Mouse (Mus musculus) limb, embryonic 11.5 days (tissue): ENCODE measurements around the gene Arhgap9. TPM values are rescaled to one million over a fixed set of nuclear protein-coding genes. Genes with fewer than 3 reads are reported as not detected.

Experiments used
- ATAC-seq: fragments of 200-750 bp; cut with Nextera tagmentation; 2 replicates; pipeline ENCODE4 v1.8.0; 2017; ENCODE audit warnings: low read depth; ENCODE audit not compliant: insufficient number of reproducible peaks, low FRiP score, low TSS enrichment
- DNase-seq: peaks from one replicate; pipeline ENCODE4 v3.0.0-alpha.2; 2015; ENCODE audit warnings: low spot score
- H3K27ac ChIP-seq: fragments of 300-500 bp; sonication (generic); replicated peaks from 2 replicates; pipeline ENCODE4 v1.5.1; 2014; ENCODE audit warnings: low read depth, mild to moderate bottlenecking, low read length
- H3K27me3 ChIP-seq: fragments of 300-500 bp; sonication (generic); 2 replicates; pipeline ENCODE4 v1.6.1; 2014; ENCODE audit warnings: mild to moderate bottlenecking, low read length, mixed read lengths; ENCODE audit not compliant: control insufficient read depth, insufficient read depth
- H3K36me3 ChIP-seq: fragments of 300-500 bp; sonication (generic); 2 replicates; pipeline ENCODE4 v1.6.1; 2014; ENCODE audit warnings: mild to moderate bottlenecking, low read length, moderate library complexity, mixed read lengths; ENCODE audit not compliant: control insufficient read depth, insufficient read depth
- H3K4me1 ChIP-seq: fragments of 300-500 bp; sonication (generic); 2 replicates; pipeline ENCODE4 v1.6.1; 2014; ENCODE audit warnings: low read length, mixed read lengths; ENCODE audit not compliant: control insufficient read depth, insufficient read depth
- H3K4me2 ChIP-seq: fragments of 300-500 bp; sonication (generic); 2 replicates; pipeline ENCODE4 v1.6.1; 2014; ENCODE audit warnings: low read depth, mild to moderate bottlenecking, moderate library complexity; ENCODE audit not compliant: severe bottlenecking
- H3K4me3 ChIP-seq: fragments of 300-500 bp; sonication (generic); 2 replicates; pipeline ENCODE4 v1.5.1; 2014; ENCODE audit warnings: low read depth, low read length
- H3K9ac ChIP-seq: fragments of 300-500 bp; sonication (generic); 2 replicates; pipeline ENCODE4 v1.6.1; 2014; ENCODE audit warnings: mild to moderate bottlenecking, low read length
- H3K9me3 ChIP-seq: fragments of 300-500 bp; sonication (generic); 2 replicates; pipeline ENCODE4 v1.6.1; 2016; ENCODE audit warnings: low read length; ENCODE audit not compliant: control insufficient read depth
- WGBS: fragments of 180-500 bp; shearing (Covaris S2); extraction: QIAGEN DNeasy Blood & Tissue Kit; methylation state at CpG from one replicate; pipeline ENCODE4 v1.1.7; 2014; 5-methylcytosine and 5-hydroxymethylcytosine counted together
- polyA plus RNA-seq: library from polyadenylated mRNA; unstranded; fragments of >200 nt; fragmentation: Nextera tagmentation; extraction: Ambion mirVana; gene quantifications from 2 replicates; pipeline ENCODE4 v1.2.1, GENCODE M21; 2014

The Arhgap9 gene
- polyA plus RNA-seq, 1 experiment from 2014 or later = 5.3 TPM

DNA sequence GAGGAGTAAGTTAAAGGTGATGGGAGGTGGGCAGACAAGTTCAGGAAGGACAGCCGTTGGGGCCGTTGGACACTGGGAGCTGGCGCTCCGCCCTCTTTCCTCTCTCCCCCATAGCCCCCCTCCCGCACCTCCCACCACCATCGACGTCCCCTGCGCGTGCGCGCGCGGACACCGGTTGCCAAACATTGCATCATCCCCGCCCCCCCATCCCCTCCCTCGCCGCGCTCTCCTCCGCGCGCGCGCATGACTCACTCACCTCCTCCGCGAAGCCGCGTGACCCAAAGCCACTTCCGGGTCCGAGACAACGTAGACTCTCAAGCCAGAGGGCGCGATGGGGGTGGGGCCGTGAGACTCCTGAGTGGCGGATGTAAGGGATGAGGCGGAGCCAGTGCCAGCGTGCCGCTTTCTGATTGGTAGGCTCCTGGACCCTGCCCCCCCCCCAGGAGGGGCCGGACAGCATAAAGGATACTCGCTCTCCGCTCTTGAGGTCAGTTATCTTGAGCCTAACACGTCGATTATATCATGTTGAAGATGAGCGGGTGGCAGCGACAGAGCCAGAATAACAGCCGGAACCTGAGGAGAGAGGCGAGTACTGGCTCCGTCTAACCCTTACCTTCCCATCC, 31.3 kb upstream of the Arhgap9 start:
- H3K27ac ChIP-seq = peak overlapping the region; percentile 96
- under 1% methylated on average over 42 of the region's 47 CpGs for WGBS
- peak overlapping the region; percentile 58 for H3K9ac ChIP-seq
- peak; percentile 99 for DNase-seq
- H3K4me1 ChIP-seq = peaks cover 27% of the 10 kb centered on the region
- ATAC-seq = peak; percentile 93
- H3K9me3 ChIP-seq = no peaks in the 10 kb centered on the region
- peaks cover 17% of the 10 kb centered on the region for H3K36me3 ChIP-seq
- H3K27me3 ChIP-seq = no peaks in the 10 kb centered on the region
- H3K4me3 ChIP-seq = peak overlapping the region; percentile 67
- peak overlapping the region; percentile 93 for H3K4me2 ChIP-seq

DNA sequence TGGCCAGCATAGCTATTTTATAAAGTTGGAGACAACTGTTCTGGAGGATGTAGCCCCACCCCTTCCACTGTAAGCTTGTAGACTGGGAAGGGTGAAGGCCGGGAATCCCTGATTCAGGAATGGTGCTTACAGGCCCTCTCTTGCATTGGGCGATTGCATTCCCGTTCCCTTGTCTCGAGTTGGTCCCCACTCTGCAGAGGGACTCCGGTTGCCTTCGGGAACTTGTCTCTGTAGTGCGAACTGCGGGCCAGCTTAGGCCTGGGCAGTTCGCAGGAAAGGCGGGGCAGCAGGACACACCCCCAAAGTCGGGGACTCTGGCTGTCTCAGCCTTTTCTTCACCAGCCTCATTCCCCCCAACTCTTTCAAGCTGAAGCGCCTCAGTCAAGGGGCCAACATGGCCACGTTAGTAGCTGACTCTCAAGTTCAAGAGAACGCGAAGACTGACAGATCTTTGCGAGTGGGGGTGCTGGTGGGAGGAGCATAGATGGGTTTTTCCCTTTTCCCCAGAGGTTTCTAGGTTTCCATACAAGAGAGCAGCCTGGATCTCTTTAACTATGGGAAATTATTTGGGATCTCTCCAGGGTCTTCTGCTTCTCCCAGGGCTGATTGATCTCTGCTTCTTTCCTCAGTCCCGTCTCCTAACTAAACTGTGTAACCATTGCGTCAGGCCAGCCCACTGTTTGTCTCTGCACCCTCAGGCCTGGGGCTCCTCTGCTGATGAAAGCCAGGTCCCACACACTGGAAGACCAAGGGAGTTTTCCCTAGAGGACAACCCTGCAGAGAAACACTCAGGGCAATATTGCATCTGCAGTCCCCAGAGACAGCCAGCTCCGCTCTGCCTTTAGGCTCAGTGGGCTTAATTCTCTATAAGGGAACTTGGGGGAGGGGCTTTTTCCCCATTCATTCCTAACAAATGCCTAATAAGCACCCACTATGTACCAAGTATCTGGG, 30.6 kb upstream of the Arhgap9 start:
- DNase-seq = no peak
- Histone ChIP-seq H3K4me2 (peak overlapping the region; percentile 53), H3K9me3 (no peaks in the 10 kb centered on the region), H3K36me3 (peaks cover 23% of the 10 kb centered on the region), H3K27me3 (no peaks in the 10 kb centered on the region), H3K27ac (peak overlapping the region; percentile 60), H3K9ac (peak overlapping the region; percentile 58), H3K4me1 (peaks cover 27% of the 10 kb centered on the region), H3K4me3 (peak overlapping the region; percentile 67)
- ATAC-seq = peak; percentile 63
- 4% methylated on average over 19 of the region's 19 CpGs for WGBS

DNA sequence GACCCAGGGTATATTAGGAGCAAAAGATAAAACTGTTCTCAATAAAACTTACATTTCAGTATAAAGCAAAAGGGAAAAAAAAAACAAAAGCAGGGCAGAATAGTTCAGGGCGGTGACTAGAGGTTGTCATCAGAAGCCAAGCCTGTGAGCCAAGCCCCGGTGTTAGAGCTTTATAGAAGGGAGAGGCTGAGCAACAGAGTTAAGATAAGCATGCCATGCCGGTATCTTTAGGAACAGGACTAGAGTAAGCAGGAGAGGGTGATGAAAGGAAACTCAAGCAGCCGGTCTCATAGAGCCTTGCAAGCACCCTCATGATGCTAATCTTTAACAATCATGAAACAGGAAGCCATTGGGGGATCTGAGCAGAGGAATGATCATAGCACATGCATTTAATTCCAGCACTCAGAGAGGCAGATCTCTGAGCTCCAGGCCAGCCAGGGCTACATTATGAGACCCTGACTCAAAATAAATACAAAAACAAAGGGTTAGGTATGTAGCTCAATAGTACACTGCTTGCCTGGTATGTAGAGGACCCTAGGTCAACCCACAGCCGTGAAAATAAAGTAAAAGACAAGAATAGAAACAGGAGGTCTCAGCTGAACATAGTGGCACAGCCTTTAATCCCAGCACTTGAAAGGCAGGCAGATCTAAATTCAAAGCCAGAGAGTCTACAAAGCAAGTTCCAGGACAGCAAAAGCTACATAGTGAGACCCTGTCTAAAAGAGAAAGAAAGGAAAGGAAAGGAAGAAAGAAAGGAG, 29.7 kb upstream of the Arhgap9 start:
- Histone ChIP-seq H3K27ac (no peak overlapping the region), H3K4me2 (peak overlapping the region; percentile 53; the same call in 1 of the 2 replicates), H3K4me1 (peaks cover 19% of the 10 kb centered on the region), H3K9me3 (no peaks in the 10 kb centered on the region), H3K27me3 (no peaks in the 10 kb centered on the region), H3K36me3 (peaks cover 24% of the 10 kb centered on the region), H3K9ac (no peak overlapping the region), H3K4me3 (peak overlapping the region; percentile 67; the same call in 1 of the 2 replicates)
- 63% methylated on average over 5 of the region's 5 CpGs for whole genome bisulfite sequencing
- no peak for ATAC-seq
- no peak for DNase-seq

DNA sequence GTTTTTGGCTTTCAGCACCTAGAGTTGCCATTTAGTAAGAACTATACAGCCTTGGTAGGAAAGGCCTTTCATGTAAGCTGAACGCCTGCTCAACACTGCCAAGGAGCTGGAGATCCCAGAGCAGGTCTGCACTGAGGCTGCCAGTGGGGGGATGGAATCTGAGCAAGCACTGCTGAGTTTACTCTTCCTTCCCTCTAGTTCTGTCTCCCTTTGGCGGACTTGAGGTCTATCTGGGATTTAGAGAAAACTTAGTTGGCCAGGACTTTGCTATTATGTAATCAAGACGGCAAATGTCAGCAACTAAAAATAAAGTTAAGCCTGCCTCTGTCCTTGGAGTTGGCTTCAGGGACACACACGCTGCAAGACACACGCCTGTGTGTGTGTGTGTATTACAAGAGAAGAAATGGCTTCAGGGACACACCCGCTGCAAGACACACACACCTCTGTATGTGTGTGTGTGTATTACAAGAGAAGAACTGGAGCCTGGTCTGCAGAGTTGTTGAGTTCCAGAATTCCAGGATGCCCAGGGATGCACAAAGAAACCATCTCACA, 28.7 kb upstream of the Arhgap9 start:
- H3K36me3 ChIP-seq = peaks cover 33% of the 10 kb centered on the region
- no peak overlapping the region for H3K4me2 ChIP-seq
- WGBS = 84% methylated on average over 6 of the region's 6 CpGs
- ATAC-seq = no peak
- H3K9me3 ChIP-seq = no peaks in the 10 kb centered on the region
- H3K27me3 ChIP-seq = no peaks in the 10 kb centered on the region
- no peak overlapping the region for H3K4me3 ChIP-seq
- no peak overlapping the region for H3K27ac ChIP-seq
- no peak for DNase-seq
- no peak overlapping the region for H3K9ac ChIP-seq
- peaks cover 11% of the 10 kb centered on the region for H3K4me1 ChIP-seq

DNA sequence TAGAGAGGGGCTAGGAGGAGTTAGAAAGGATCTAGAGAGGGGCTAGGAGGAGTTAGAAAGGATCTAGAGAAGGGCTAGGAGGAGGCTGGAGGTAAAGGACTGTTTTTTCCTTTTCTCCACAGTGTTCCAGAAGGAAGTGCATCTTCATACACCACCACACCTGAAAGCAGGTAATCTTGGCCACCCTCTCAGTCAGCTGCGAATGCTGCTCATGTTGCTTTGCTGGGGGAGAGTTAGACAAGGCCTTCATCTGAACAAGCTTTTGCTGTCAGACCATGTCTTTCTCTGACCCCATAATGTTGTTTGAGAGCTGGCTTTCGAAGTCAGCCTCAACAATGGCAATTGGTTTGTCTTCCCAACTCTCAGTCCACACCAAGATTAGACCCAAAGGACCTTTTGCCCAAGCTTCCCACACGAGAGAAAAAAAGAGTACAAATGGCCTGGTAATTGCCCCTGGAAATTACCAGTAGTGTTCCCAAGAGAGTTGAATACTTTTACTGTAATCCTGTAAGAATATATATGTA, 28.1 kb upstream of the Arhgap9 start:
- 89% methylated on average over 3 of the region's 3 CpGs for WGBS
- no peak overlapping the region for H3K27ac ChIP-seq
- no peak overlapping the region for H3K4me2 ChIP-seq
- H3K27me3 ChIP-seq = no peaks in the 10 kb centered on the region
- ATAC-seq = no peak
- peaks cover 11% of the 10 kb centered on the region for H3K4me1 ChIP-seq
- DNase-seq = no peak
- H3K36me3 ChIP-seq = peaks cover 34% of the 10 kb centered on the region
- H3K9me3 ChIP-seq = no peaks in the 10 kb centered on the region
- no peak overlapping the region for H3K9ac ChIP-seq
- H3K4me3 ChIP-seq = no peak overlapping the region

DNA sequence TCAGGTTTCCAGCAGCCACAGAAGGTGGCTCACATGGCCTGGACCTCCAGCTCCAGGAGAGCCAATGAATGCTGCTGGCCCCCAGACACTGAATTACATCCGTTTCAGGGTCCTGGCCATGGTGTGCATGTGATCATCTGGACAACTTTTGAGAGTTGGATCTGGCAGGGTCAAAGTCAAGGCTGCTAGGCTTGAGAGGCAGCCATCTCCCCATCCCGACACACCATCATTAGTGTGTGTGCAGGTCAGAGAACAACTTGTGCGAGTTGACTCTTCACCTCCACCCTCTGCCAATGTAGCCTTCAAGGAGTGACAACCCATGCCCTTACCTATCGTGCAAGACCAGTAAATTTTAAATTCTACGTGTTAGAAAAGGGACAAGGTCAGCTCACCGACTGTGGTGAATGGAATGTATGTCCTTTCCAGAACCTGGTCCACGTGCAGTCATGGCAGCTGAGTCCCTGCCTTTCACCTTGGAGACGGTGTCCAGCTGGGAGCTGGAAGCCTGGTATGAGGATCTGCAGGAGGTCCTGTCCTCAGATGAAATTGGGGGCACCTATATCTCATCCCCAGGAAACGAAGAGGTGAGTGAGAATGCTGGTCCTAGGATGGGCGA, 26.8 kb upstream of the Arhgap9 start:
- peaks cover 42% of the 10 kb centered on the region for H3K36me3 ChIP-seq
- DNase-seq (no peak), ATAC-seq (no peak)
- H3K4me1 ChIP-seq = peaks cover 7% of the 10 kb centered on the region
- no peaks in the 10 kb centered on the region for H3K27me3 ChIP-seq
- no peak overlapping the region for H3K27ac ChIP-seq
- no peak overlapping the region for H3K4me2 ChIP-seq
- H3K4me3 ChIP-seq = no peak overlapping the region
- H3K9me3 ChIP-seq = no peaks in the 10 kb centered on the region
- H3K9ac ChIP-seq = no peak overlapping the region
- 95% methylated on average over 10 of the region's 10 CpGs for WGBS

DNA sequence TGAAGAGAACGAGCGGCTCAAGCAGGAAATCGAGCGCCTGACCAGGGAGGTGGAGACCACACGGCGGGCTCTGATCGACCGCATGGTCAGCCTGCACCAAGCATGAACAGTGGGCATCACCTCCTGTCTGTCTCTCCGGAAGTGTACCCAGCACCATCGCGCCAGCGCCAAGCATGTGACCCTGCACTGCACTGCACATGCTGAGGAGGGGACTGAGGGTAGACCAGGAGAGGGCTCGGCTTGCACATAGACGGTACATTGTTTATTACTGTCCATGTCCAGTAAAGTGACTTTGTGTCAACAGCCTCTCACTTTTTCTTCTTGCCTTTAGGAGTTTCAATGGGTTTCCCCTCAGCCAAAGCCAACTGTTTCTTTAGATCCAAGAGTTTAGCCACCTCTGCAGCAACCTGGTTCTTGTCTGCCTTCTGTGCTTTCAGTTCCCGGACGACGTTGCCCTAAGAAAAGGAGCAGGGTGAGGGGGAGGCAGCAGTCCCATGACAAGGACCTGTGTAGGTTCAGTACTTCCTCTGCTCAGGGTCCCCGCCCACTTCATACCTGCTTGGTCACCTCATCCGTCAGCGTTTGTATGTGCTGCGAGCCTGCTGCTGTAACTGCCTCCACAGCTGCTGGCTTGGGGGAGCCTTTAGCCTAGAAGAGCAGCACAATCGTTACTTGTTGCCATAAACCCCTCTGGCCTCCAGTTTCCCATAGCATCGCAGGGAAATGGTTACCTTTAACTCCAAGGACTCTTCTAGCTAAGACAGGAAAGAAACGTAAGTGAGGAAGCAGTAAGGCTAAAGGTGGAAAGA, 25.6 kb upstream of the Arhgap9 start:
- H3K9me3 ChIP-seq = no peaks in the 10 kb centered on the region
- no peak for ATAC-seq
- H3K4me2 ChIP-seq = no peak overlapping the region
- DNase-seq = no peak
- H3K4me3 ChIP-seq = no peak overlapping the region
- H3K27ac ChIP-seq = no peak overlapping the region
- no peaks in the 10 kb centered on the region for H3K27me3 ChIP-seq
- H3K9ac ChIP-seq = no peak overlapping the region
- WGBS = 94% methylated on average over 24 of the region's 24 CpGs
- peaks cover 7% of the 10 kb centered on the region for H3K4me1 ChIP-seq
- peaks cover 50% of the 10 kb centered on the region for H3K36me3 ChIP-seq
